Mouse (Mus musculus): Measurements from ENCODE around the gene Taok3.

Gene Taok3

DNA sequence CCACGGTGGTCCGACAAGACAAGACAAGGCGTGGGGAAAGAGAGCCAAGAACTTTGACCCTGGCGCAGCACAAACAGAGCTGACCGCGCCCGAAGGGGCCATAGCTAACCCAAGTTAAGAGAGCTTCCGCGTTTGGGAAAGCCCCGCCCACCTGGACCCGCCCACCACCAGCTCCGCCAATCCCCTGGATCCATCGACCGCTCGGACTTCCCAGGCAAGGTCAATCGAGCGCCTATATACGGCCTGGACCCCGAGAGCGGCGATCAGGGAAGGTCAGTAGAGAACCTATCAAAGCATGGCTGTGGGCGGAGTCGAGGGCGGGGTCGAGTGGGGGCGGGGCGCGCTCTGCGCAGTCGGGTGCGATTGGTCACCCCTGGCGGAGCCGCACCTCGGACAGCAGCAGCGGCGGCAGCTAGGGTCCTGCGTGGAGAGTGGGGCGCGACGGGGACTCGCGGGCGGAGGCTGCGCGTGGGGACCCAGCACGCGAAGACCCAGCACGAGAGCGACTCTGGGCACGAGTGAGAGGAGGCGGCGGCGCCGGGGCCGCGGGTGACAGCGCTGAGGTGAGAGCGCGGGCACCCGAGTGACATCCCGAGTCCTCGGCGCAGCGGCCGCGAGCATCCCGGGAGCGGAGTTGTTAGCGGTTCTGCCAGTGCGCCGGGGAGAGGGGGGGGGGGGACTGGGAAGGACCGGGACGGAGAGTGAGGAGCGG, at the start of gene Taok3:
Gene Taok3 (plus strand): TSS at position 353 of the 712 bp plus-strand sequence.
- CTCF ChIA-PET = interaction anchor here (0.6 to 1.5 kb wide), 6 partner anchors 13 to 812 kb away, joined by 3 to 14 read pairs (median 4); no protein-coding TSS in a partner anchor

DNA sequence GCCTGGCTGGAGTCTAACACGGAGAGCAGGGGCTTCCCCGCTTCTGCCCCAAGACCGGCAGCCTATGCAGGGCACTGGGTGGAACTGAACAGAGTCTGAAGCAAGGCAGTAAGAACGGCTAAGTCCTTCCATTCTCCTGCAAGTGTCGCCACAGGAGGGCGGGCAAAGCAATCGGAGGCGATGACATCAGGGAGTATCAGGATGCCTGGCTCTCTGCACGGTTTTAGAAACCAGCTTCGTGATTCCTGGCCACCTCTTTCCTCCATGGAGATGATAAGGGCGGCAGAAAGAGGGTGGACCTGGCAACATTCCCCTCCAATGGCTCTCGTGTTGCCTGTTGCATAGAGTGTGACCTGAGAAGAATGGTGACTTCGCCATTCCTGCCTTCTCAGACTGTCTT, 32.2 kb upstream of the Taok3 start:
- CTCF ChIA-PET = no interaction called here

DNA sequence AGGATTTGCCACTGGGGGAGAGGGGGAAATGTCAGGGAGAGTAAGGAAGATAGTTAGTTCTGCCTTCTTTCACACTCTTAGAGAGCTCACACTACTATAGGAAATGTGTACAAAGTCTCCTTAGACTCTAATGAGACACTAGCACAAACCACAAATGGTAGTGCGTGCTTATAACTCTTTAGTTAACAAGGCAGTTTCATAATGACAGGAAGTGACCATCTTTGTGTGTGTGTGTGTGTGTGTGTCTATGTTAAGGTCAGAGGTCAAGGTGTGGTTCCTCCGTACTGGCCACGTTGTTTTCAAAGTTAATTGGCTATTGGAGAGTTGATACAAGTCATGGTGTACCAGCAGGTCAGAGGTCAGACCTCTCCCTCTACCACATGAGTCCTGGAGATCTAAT, 30.8 kb upstream of the Taok3 start:
- CTCF ChIA-PET = no interaction called here

DNA sequence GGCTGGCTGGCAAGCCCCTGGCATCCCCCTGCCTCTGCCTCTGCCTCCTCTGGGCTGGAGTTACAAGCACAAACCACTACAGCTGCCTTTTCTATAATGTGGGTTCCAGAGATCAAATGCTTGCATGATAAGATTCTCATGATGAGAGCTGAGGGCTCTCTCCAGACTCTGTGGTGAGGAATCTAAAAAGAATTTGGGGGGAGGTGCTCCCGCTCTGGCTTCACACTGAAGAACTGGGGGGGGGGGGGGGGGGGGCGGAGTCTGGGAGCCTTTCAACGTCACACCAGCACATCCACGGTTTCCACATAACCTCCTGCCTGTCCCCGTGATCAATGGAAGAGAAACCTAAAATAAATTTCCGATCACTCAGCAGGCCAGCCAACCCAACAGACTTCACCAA, 30.1 kb upstream of the Taok3 start:
- CTCF ChIA-PET = interaction anchor here (0.7 kb wide), 1 partner anchor 214 kb away, joined by 3 read pairs; no protein-coding TSS in a partner anchor

DNA sequence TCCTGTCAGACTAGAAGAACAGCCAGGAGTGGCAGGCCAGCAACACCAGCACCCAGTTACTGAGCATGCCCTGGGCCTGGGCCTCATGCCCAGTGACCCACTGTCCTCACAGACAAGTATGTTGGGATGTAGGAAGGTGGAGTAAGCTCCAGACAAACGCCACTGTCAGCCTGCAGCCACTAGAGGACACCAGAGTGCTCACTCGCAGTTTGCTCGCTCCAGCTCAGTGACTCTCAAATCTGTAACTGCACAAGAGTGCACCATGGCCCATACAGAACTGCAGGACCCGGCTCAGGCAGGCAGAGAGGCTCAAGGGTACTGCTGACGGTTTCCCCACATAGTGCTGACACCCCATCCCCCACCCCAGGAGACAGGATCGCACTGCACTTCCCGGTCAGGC, 25.5 kb upstream of the Taok3 start:
- CTCF ChIA-PET = no interaction called here

DNA sequence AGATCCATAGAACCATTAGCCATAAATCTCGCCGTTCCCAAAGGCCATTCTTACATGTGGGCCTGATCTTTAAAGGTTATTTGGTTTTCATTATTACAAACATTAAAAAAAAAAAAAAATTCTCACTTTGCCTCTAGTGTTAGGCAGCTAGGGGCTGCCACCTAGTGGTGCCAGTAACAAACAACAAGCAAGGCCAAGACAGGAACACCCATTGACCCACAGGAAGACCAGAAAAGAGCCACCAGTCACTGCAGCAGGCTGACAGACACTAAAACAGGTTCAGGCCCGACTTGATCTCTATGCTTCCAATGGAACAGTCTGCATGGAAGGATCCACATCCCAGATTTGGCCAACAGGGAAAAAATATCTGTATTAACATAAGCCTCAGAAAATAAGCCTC, 23.2 kb upstream of the Taok3 start:
- CTCF ChIA-PET = interaction anchor here (0.6 to 0.7 kb wide), 3 partner anchors 128 to 398 kb away, joined by 3 to 5 read pairs (median 4); no protein-coding TSS in a partner anchor

DNA sequence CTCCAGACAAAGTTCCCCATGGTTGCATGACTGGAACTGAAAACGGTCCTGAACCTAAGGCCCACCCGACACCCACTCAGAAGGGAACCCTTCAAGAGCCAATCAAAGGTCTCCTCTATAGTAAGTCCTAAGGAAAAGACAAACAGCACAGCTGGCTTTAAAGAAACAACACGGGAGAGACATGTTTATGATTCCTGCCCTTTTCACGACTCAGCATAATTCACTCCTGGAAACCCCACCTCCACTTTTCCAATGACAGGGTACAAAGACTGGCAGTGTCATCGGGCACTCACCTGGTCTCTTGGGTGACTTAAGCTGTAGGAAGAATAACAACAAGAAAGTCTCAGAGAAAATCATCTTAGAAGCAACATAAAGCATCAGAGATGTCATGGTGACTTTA, 20.9 kb upstream of the Taok3 start:
- CTCF ChIA-PET = no interaction called here

DNA sequence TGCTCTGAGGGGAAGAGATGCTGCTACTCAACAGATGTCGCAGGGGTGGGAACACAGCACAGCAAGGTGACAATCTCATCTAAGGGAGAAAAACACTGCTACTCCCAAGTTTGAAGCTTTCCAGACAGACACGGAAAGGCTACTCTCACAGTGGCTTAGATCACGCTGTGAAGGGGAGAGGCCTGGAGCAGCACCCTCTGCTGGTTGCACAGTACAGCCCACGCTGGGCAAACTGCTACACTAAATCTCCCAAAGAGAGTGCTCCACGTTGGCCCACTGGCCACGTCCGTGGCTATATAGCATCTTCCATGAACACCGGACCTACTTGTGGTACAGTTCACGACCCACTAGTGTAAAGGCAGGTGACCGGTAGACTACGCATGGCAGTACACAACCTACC, 20.2 kb upstream of the Taok3 start:
- CTCF ChIA-PET = no interaction called here

DNA sequence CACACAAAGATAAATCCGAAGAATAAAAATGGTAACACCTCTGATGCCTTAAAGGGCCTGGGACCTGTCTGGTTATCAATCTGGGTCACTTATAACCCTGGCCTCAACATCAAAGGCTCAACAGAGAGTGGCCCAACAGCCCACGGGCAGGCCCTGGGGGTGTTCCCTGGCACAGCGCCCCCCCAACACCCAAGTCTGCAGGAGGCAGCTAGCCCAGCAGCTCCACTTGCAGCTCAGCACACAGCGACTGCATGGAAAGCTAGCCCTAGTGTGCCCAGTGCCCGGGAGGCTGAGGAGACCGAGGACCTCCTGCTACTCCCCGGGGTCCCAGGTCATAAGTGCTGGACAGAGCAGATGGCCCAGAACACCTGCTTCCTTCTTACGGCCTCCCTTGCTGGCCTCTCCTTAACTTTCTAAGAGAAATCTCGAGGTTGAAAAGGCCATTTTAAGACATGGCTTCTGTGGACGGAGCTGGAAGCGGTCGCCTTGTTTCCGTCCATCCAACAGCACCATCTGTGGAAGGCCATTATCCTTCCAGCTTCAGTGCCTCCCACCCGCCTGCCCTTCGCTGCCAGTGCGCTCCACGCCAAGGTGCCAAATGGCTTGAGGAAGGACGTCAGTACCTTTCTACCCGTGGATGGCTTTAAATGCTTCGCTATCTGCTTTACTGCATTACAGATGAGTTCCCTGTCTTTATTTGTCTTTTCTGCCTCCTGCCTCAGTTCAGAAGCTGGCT, 16.6 kb upstream of the Taok3 start:
- CTCF ChIA-PET = no interaction called here

DNA sequence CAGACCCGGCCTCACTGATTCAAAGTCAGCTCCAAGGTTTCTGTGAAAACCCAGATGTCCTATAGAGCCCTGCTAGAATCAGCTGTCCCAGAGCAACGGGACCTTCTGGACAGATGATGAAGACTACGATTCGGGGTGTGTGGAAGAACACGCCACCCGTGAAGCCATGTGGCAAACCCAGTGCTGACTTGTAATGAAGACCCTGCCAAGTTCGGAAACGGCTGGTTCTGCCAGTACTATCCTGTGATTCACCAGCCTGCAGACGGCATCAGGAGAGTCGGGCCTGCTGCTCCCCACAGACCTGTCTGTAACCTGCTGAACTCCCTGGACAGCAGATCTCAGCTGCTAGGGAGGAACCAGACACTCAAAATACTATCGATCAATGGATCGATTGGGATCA, 15.6 kb upstream of the Taok3 start:
- CTCF ChIA-PET = no interaction called here

DNA sequence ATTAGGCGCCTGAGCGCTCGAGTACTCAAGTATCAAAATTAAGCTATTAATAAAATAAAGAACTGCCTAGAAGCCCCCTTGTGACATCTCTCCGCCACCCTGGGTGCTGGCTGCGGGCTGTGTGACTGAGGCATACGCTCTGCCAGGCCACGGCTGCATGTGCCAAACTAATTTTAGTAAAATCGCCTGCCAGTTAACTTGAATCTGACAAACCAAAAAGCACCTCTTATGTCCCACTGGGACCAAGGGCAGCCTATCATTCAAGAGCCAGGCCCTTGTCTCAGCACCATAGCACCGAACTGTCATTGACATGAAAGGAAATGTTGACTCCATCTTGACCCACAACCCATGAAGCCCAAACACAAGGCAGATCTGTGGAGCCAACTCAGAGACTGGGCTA, 14.2 kb upstream of the Taok3 start:
- CTCF ChIA-PET = interaction anchor here (0.5 kb wide), 1 partner anchor 52 kb away, joined by 9 read pairs; no protein-coding TSS in a partner anchor

DNA sequence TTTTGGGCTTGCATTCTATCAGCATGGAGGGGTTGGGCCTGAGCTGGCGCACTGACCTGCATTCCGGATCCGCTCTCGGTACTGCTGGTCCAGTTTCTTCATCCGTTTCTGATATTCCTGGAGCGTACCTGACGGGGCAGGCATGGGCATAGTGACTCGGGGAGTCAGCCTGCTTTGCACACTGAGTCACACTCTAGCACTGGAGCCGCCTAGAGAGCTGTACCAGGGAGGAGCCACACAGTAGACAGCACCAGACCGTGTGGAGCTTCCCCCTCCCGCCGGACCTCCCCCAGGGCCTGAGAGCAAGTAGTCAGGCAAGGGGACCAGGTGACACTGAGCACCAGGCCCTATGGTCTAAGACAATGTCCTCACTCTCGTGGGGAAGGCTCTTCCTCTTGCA, 11.6 kb upstream of the Taok3 start:
- CTCF ChIA-PET = no interaction called here

DNA sequence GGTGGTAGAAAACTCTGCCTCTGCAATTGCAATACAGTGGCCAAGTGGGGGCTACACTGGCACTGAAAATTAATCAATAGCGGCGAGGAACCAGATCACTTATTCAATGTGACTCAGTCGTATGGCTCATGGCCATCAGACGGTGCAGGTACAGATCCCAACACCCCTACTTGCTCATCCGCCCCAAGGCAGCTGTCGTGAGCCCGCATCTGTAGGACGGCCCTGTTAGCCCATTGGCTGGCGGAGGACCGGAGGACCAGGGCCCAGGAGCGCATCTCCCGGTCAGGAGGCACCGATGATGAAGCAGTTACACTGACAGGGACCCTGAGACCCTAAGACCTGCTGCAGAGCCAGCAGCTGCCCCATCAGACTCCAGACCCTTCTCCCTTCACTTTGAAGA, 11.2 kb upstream of the Taok3 start:
- CTCF ChIA-PET = no interaction called here

DNA sequence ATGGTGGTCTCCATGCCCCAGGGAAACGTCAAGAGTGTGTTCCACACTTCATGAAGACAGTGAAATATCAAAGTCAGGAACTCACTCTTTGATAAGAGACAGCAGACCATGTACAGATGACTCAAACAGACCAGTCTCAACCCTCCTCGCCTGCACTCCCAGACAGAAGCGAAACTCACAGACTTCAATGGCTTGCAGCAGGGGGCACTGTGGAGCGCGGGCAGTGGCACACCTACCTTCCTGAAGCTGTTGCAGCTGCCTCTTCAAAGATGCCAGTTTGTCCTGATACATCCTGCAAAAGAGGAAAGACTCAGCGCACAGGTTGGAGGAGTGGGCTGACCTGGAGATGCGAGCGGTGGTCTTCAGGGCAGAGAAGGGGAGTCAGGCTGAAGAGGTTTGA, 10.4 kb upstream of the Taok3 start:
- CTCF ChIA-PET = no interaction called here

DNA sequence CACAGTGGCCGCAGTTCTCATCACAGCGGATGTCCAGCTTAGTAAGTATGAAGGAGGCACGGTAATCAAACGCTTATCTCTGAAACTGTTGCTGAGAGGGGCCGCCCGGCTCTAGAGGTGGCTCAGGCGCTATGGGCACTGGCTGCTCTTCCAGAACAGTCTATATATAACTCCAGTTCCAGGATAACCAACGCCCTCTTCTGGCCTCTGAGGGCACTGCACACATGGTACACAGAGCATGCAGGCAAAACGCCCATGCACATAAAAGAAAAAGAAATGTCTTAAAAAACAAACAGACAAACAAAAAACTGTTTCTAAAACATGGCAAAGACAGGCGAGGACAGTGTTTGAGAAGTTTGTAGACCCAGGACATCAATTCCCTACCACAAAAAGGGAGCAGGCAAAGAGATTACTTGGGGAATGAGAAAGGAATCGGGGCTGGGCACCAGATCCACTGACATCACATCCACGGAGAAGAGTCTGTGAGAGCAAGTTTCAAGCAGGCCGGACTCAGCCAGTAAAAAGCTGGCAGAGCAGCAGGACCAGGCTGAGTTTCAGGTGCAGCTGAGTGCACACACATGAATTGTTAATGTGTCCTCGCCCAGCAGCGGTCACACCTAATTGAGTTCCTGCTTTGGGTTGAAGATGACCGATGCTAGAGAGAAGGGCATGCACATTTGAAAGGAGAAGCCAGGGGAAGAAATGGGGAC, 8.7 kb upstream of the Taok3 start:
- CTCF ChIA-PET = interaction anchor here (0.6 kb wide), 1 partner anchor 139 kb away, joined by 3 read pairs; no protein-coding TSS in a partner anchor

DNA sequence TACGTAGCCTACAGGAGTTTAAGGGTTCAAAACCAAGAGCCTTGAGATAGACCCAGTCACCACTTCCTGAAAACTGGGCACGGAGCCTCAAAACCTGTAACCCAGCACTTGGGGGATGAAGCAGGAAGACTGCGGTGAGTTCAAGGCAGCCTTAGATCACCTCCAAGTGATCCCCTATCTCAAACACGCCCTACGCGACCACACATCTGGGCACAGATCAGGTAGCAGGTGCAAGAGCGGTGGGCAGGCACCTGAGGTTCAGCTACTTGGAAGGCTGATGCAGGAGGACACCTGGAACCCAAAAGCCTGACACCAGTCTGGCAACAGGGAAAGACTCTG, 8.2 kb upstream of the Taok3 start:
- CTCF ChIA-PET = no interaction called here

DNA sequence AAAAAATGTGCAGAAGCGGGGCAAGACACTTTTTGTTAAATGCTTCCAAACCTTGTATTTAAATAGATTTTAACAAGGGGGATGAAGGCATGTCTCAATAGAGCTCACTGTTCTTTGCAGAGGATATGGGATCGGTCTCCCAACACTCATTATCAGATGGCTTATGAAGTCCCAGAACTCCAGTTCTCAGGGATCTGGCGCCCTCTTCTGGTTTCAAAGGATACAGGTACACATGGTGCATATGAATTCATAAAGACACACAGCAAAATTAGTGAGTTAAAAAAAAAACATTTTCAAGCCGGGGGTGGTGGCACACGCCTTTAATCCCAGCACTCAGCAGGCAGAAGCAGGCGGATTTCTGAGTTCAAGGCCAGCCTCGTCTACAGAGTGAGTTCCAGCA, 6.6 kb upstream of the Taok3 start:
- CTCF ChIA-PET = no interaction called here

DNA sequence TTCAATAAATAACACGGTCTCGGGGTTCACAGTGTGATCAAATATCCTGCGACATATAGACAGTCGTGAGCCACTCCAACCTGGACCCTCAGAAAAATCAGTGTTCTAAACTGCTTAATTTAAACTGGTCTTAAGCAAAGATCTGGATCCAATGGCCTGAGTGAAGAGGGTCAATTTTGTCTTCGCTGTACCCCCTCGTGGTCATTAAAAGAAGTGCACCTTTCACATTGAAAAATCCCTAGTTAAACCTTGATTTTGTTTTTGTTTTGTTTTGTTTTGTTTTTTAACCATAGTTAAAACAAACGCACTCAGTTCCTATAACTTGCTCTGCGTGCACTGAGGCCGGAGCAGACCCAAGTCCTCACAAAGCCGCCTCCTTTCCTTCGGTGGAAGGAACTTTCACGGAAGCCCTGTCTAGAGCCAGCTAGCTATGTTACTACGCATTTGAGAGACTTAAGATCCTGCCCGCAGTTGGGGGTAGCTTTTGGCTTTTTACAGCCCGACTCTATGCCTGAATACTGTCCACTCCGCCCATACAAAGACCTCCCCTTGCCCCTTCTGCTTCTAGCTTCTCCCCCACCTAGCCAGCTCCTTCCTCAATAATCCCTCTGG, 5.2 kb upstream of the Taok3 start:
- CTCF ChIA-PET = interaction anchor here (0.7 kb wide), 1 partner anchor 46 kb away, joined by 3 read pairs; no protein-coding TSS in a partner anchor

DNA sequence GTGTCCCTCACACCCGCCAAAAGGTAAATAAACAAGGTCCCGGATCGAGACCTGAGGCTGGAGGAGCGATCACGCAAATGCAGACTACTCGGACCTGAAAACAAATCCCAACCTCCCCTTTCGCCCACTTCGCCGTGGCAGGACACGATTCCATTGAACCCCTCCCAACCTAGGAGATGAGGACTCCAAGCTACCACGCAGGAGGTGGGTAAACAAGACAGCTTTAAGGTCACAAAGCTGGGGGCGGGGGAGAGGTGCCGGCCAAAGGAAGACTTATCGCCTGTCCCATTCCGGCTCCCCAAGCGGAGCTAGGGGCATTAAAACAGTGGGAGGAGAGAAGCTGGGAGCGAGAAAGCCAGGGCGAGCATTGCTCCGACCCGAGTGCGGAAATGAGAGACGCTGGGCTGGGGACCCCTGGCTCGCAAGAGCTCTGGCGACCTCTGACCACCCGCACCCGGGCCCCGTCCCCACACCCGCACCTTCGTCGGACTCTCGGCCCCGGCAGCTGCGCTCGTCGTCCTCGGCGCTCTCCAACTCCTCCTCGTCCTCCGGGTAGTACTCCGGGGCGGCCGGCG, 4.6 kb upstream of the Taok3 start:
- CTCF ChIA-PET = interaction anchor here (0.7 kb wide), 1 partner anchor 46 kb away, joined by 3 read pairs; no protein-coding TSS in a partner anchor

DNA sequence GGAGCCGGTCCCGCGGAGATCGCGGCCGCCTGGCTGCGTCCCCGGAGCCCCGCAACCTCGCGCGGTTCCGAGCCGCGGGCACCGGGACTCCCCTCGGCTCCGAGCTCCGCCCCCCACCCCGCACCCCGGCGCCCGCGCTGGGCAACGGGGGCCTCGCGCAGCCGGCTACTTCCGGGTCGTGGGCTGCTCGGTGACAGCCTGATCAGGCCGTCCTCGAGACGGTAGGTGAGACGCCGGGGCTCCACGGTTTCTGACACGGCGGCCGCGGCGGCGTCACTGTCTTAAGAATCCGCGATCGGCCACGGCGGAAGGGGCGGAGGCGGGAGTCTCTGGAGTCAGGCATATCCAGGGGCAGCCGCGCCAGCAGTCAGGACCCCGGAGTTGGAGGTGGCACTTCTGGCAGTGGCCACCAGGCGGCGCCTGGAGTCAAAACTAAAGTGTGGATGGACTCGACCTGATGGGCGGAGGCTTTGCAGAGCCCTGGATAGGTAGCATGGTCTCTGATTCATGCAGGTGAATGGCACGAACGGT, 4.0 kb upstream of the Taok3 start, which contains the start of gene Suds3:
Gene Suds3 (minus strand): TSS at position 278 of the 531 bp plus-strand sequence.
- CTCF ChIA-PET = no interaction called here

DNA sequence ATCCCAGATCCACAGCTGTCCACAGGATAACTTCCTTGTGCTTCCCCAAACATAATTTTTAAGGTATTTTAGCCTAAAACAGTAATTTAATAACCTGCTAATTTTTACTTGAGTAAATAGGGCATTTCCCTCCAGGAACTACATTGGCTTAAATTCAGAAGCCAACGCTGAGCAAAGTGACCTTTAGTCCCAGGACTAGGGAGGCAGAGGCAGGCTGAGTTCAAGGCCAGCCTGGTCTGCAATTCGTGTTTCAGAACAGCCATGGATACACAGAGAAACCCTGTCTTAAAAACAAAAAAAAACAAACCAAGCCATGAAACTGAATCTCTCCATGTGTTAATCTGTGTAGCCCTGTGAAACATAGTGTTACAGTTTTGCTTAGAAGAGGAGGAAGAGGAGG, 3.3 kb upstream of the Taok3 start:
- CTCF ChIA-PET = interaction anchor here (0.7 kb wide), 1 partner anchor 222 kb away, joined by 3 read pairs; no protein-coding TSS in a partner anchor

Measured in spleen, embryonic (tissue).